Mouse (Mus musculus) heart, adult 2 months (tissue): ENCODE measurements around the gene Gpc4.

Experiments used
- CTCF ChIP-seq: fragments of 200-600 bp; IDR thresholded peaks from 2 replicates; pipeline ENCODE4 v1.8.1; 2022; ENCODE audit warnings: antibody characterized with exemption, mild to moderate bottlenecking, moderate library complexity
- POLR2A ChIP-seq: fragments of 200-500 bp; IDR thresholded peaks from 2 replicates; pipeline ENCODE4 v1.6.1; 2011; ENCODE audit warnings: mild to moderate bottlenecking, low read depth, low read length, control low read depth; ENCODE audit not compliant: insufficient read depth

- TF ChIP-seq CTCF (no peak), POLR2A (no peak)
These were observed 56.1 kb downstream of the Gpc4 start for GRCm38 (mm10) chrX:52108966-52109365.
